Comparison of ENCODE assay signal across 1 mouse cellular context in the genomic region with DNA sequence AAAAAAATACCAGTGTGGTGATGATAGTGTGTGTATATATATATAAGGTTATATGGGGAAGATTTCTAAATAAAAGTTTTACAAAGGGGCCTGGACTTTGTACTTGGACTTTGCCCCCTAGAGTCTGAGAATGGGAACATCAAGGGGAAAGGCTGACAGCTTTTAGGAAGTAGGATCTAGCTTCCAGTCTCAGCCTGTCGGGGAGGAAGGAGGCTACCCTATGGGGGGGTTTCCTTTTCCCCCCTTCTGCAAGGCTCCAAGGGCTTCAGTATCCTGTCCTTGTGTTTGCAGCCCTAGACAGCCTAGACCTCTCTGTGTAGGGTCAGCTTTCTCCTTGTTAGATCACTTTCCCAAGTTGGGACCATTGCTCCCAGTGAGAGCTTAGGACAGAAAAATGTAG.
TF ChIP-seq lines count a peak whose summit lies in the region.

No protein-coding gene starts in this region.

TF ChIP-seq in MEL, 35 proteins besides CTCF, POLR2A, EP300 and RAD21:
- TF ChIP-seq TBP (IDR thresholded peaks at IDR 0.05; ENCODE audit: low read depth, low read length) (no peak), ZC3H11A (IDR thresholded peaks at IDR 0.05; ENCODE audit: low read depth, low read length) (no peak), CHD2 (IDR thresholded peaks at IDR 0.05; ENCODE audit: low read length) (no peak), GABPA (IDR thresholded peaks at IDR 0.05; ENCODE audit: low read depth, low read length) (no peak), ZNF384 (IDR thresholded peaks at IDR 0.05; ENCODE audit: low read depth, low read length) (no peak), RCOR1 (IDR thresholded peaks at IDR 0.05; ENCODE audit: low read depth, low read length) (no peak), SMC3 (IDR thresholded peaks at IDR 0.05; ENCODE audit: low read depth, low read length) (no peak), GATA1 (IDR thresholded peaks at IDR 0.05; ENCODE audit: low read depth, low read length) (no peak)
TF ChIP-seq in MEL: peak in this region for 0.
